Mouse (Mus musculus) embryonic stem cell, embryonic (primary cell): Measurements from ENCODE around the gene Nup210.

ENCODE experiments used
- CTCF ChIA-PET, 4 experiments: fragments of 300-600 bp in 2 of 4; fragments of 350-600 bp in 2 of 4; sonication (Branson Sonifier 250); formaldehyde crosslinking; loops; one replicate each; lab custom pipeline; 2022; ENCODE audit warnings: inconsistent platforms in 2 of 4; lab: Charles Lee
- POLR2A ChIA-PET, 4 experiments: fragments of 300-600 bp in 2 of 4; fragments of 350-600 bp in 2 of 4; sonication (Branson Sonifier 250); formaldehyde crosslinking; loops; one replicate each; lab custom pipeline; 2022; ENCODE audit warnings: antibody characterized with exemption in 4 of 4, inconsistent platforms in 1 of 4; lab: Charles Lee

The Nup210 gene

DNA sequence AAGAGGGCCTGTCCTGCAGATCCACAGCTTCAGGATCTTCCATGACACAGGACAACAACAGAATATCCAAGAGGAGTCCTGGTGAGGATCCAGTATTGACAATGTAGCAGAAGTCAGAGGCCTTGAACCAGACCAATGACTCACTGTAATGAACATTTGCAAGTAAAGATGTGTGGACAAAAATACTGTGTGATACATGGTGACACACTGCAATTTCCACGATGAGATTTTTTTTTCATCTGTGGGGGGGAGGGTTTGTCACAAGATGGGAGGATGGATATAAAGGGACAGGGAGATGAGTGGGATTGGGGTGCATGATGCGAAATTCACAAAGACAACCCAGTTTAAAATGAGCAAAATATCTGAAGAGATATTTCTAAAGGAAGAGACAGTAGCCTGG is 120.4 kb downstream of the Nup210 start:
- CTCF ChIA-PET: interaction anchor here in 1 of 4 experiments (0.6 kb wide), 1 partner anchor 388 kb away, joined by 3 read pairs; no protein-coding TSS in a partner anchor

DNA sequence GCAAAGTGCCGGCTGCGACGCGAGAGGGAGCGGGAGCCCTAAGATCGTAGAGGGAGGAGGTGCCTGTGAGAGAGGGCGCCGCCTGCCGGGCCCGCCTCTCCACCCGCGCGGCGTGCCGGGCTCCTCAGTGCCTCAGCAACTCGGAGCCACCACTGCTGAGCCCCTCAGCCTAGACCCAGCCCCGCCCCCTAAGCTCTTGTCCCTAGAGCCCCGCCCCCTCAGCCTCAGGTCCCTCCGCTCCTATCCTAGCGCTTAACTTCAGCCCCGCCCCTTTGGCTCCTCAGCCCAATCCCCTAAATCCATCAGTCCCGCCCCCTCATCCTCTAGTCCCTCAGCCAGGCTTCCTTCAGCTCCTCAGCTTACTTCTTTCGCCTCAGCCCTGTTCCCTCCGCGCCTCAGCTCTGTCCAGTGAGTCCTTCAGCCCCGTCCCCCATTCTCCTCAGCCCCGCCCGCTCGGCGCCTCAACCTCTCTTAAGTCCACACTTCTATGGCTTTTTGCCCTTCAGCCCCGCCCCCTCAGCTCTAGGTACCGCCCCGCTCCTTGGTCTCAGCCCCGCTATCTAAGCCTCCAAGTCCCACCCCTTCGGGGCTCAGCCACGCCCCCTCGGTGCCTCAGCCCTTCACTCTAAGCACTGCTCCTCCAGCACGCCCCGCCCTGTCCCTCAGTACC is 127.8 kb downstream of the Nup210 start, which contains the start of gene Iqsec1:
Iqsec1 (minus strand) TSS at position 38 of the 670 bp plus-strand sequence.
- ChIA-PET POLR2A (interaction anchor here (0.5 to 3.9 kb wide), 75 partner anchors 8 to 1345 kb away, joined by 3 to 92 read pairs (median 4); partner anchors contain the start of genes Nup210 (in 3 of the 4), Txnrd3 (in 2 of the 4), Hdac11 (in 1 of the 4) and Slc41a3 (in 1 of the 4)), CTCF (interaction anchor here (0.5 to 2.0 kb wide), 38 partner anchors 12 to 1345 kb away, joined by 3 to 17 read pairs (median 4); partner anchors contain the start of genes Hdac11 (in 1 of the 4), Slc41a3 (in 1 of the 4), Txnrd3 (in 1 of the 4) and Wnt7a (in 1 of the 4))

More for the DNA sequence above, 120.4 kb downstream of the Nup210 start:
- POLR2A ChIA-PET: interaction anchor here in 2 of 4 experiments (0.6 to 1.3 kb wide), 2 partner anchors 7 to 68 kb away, joined by 3 to 8 read pairs; partner anchors contain the start of gene Iqsec1 (in 1 of the 2)

DNA sequence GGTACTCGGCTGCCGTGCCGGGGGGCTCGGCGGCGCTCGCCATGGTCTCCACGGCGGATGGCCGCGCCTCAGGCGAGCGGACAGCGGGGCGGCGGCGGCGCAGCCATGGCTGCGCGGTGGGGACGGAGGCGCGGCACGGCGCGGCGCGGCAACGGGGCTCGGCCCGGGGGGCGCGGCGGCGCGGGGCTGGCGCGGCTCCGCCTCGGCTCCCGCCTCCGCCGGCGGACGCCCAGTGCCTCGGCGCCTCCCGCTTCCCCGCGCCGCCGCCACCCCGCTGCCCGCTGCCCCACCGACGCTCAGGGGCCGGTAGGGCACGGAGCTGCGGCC is 128.4 kb downstream of the Nup210 start:
- ChIA-PET CTCF (interaction anchor here in 3 of 4 experiments (0.8 to 2.0 kb wide), 19 partner anchors 12 to 1344 kb away, joined by 3 to 16 read pairs (median 4); partner anchors contain the start of genes Hdac11 (in 1 of the 3), Slc41a3 (in 1 of the 3) and Txnrd3 (in 1 of the 3)), POLR2A (interaction anchor here in 3 of 4 experiments (0.6 to 3.9 kb wide), 49 partner anchors 9 to 618 kb away, joined by 3 to 92 read pairs (median 5); partner anchors contain the start of genes Nup210 (in 2 of the 3), Hdac11 (in 1 of the 3) and Zxdc (in 1 of the 3))

DNA sequence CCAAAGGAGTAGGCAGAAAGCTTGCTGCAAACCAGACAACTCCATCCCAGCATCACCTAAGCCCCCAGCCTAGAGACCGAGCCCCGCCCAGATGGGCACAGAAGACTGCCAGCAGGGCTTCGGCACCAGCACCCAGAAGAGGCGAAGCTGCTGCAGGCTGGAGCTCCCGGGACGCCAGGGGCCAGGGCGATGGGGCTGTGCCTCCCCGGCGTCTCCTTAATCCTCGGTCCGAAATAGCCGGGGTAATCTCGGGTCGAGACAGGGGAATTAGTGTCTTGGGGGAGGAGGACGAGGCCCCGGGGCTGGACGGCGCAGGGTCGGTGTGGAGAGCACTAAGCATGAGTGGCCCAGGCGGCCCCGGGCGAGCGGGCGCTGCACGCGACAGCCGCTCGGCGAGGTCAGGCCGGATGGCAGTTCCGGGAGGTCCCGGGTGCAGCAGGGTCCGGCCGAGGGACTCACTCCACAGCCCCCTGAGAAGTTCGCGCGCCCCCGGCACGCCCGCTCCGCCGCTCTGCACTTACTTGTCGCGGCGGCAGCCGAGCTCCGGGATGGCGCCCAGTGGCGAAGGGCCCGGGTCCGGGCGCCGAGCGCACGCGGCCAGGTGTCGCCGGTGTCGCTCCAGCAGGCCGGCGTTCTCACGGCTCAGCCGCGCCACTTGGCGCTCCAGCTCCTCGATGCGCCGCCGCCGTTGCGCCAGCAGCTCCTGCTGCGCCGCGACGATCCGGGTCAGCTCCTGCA is 128.9 kb downstream of the Nup210 start:
- ChIA-PET POLR2A (interaction anchor here in 3 of 4 experiments (0.7 to 3.9 kb wide), 30 partner anchors 9 to 618 kb away, joined by 3 to 92 read pairs (median 6); partner anchors contain the start of genes Nup210 (in 2 of the 3) and Zxdc (in 1 of the 3)), CTCF (interaction anchor here (0.5 to 2.0 kb wide), 12 partner anchors 13 to 552 kb away, joined by 3 to 16 read pairs (median 4); partner anchors contain the start of gene Hdac11 (in 1 of the 4))

DNA sequence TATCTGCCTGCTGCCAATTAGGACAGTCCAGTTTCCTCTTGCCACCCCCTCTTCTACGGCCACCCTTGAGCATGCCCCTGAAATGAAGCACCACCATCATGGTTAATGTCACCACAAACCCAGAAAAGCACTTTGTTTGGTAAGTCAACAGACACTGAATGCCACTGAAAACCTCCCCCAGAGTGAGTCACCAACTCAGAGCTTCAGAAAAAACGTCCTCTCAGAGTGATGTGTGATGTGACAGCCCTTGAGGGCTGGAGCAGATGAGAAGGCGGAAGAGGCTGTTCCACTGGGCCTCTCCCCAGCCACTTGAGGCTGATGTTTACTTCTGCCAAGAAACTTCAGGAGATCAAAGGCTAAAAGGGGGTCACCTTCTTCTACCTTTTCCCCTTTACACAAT is 132.5 kb downstream of the Nup210 start:
- POLR2A ChIA-PET: no interaction called here
- CTCF ChIA-PET: no interaction called here

DNA sequence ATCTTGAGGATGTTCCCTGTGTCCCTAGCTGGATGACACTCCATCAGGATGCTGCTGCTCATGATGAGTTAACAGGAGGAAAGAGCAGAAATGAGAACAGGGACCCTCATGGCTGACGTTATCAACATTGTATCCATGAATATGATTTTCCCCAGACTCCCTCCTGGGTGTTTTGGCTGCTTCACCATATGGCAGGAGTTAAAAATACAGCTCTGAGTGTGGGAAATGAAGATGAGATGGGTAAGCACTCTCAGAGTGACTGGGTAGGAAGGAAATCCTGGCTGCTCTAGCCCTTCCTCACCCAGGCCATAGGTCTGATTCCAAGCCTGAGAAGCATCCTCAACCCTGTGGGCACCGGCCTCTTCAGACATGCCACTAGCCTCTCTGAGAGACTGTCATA is 142.3 kb downstream of the Nup210 start:
- POLR2A ChIA-PET: interaction anchor here in 2 of 4 experiments (0.8 to 2.9 kb wide), 3 partner anchors 13 to 15 kb away, joined by 3 to 8 read pairs (median 6); partner anchors contain the start of gene Iqsec1 (in 2 of the 2)

DNA sequence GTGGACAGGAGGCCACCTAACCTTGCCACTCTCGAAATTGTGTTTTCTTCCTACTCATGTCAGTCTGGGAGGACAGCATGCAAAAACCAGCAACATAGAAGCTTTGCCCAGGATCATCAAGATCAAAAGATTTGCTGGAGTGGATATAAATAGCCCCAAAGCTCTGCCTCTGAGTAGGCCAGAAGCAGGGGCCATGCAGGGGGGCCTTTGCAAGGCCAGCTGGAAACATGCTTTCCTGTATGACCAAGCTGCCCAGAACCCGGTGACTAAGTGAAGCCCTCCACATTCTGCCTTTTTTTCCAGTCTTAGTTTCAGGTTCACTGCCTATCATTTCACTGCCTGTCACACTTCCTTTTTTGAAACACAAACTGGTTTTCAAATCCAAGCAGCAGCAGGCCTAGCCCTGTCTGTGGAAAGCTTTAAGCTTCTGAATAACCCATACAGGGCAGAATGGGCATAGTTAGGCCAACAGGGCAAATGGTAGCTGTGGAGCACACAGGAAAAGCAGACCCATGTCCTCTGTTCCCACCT is 147.2 kb downstream of the Nup210 start:
- ChIA-PET CTCF (no interaction called here), POLR2A (interaction anchor here in 1 of 4 experiments (1.0 kb wide), 1 partner anchor 19 kb away, joined by 6 read pairs; the partner anchor contains the start of gene Iqsec1)

More for the DNA sequence above, 142.3 kb downstream of the Nup210 start:
- CTCF ChIA-PET: interaction anchor here in 1 of 4 experiments (0.6 kb wide), 1 partner anchor 90 kb away, joined by 14 read pairs; no protein-coding TSS in a partner anchor
